Mouse (Mus musculus): Measurements from ENCODE around the gene Vmn1r18. TPM values are rescaled to one million over a fixed set of nuclear protein-coding genes. Genes with fewer than 3 reads are reported as not detected.
"Not testable (repeated sequence)": the region's sequence is repeated elsewhere in the genome, so short reads cannot be mapped to it uniquely, and the experiment has no call there.

Vmn1r18 gene
- not detected for polyA plus RNA-seq (2017; shearing (Covaris generic))

GRCm38 (mm10) chr6:57395683-57396082, at the start of gene Vmn1r18:
Vmn1r18 (minus strand) TSS chr6:57395783.
- no peak for ATAC-seq

GRCm38 (mm10) chr6:57431196-57431595, 35.6 kb upstream of the Vmn1r18 start:
- ATAC-seq = no peak

- no peak for ATAC-seq
These were observed 33.0 kb upstream of the Vmn1r18 start, which contains the start of gene Vmn1r20 for GRCm38 (mm10) chr6:57428630-57429029. Vmn1r20 (plus strand) TSS chr6:57428930.

- not testable (repeated sequence) for ATAC-seq
These were observed 7.9 kb upstream of the Vmn1r18 start, which contains the start of gene Vmn1r19 for GRCm38 (mm10) chr6:57403480-57403879. Vmn1r19 (plus strand) TSS chr6:57403780.

- ATAC-seq = no peak
These were observed 28.1 kb downstream of the Vmn1r18 start for GRCm38 (mm10) chr6:57367496-57367895.

- not testable (repeated sequence) for ATAC-seq
These were observed 29.7 kb downstream of the Vmn1r18 start for GRCm38 (mm10) chr6:57365866-57366265.

- ATAC-seq = no peak
These were observed 32.0 kb downstream of the Vmn1r18 start, which contains the start of gene Vmn1r17 for GRCm38 (mm10) chr6:57363627-57364026. Vmn1r17 (minus strand) TSS chr6:57363727.

GRCm38 (mm10) chr6:57356864-57357263, 38.7 kb downstream of the Vmn1r18 start:
- ATAC-seq = no peak

GRCm38 (mm10) chr6:57329394-57329793, 66.2 kb downstream of the Vmn1r18 start, which contains the start of gene Vmn1r16:
Vmn1r16 (minus strand) TSS chr6:57329494.
- no peak for ATAC-seq

Other genes with a start within 250 kb of the Vmn1r18 start
- gene Vmn1r12, start 238.9 kb downstream of the Vmn1r18 start, polyA plus RNA-seq (2017; shearing (Covaris generic)) = not detected
- gene Vmn1r13, start 192.5 kb downstream of the Vmn1r18 start, polyA plus RNA-seq (2017; shearing (Covaris generic)) = under 1 TPM in 1 of 2 experiments, not detected in 1; 0.99 TPM
- not detected for gene Vmn1r14, start 164.1 kb downstream of the Vmn1r18 start, polyA plus RNA-seq (2017; shearing (Covaris generic))
- under 1 TPM in 1 of 2 experiments, not detected in 1; 0.21 TPM for gene Vmn1r15, start 137.8 kb downstream of the Vmn1r18 start, polyA plus RNA-seq (2017; shearing (Covaris generic))
- not detected for gene Vmn1r16, start 66.3 kb downstream of the Vmn1r18 start, polyA plus RNA-seq (2017; shearing (Covaris generic))
- gene Vmn1r17, start 32.1 kb downstream of the Vmn1r18 start, polyA plus RNA-seq (2017; shearing (Covaris generic)) = not detected
- not detected for gene Vmn1r19, start 8.0 kb upstream of the Vmn1r18 start, polyA plus RNA-seq (2017; shearing (Covaris generic))
- not detected for gene Vmn1r20, start 33.1 kb upstream of the Vmn1r18 start, polyA plus RNA-seq (2017; shearing (Covaris generic))
- gene Ppm1k, start 139.7 kb upstream of the Vmn1r18 start, polyA plus RNA-seq (2017; shearing (Covaris generic)) = 10 to 100 TPM; 12.9 to 16.2 TPM
- 10 to 100 TPM; 23.2 to 26.4 TPM for gene Herc6, start 185.2 kb upstream of the Vmn1r18 start, polyA plus RNA-seq (2017; shearing (Covaris generic))